Mouse (Mus musculus): Measurements from ENCODE around the gene Otop2.

The Otop2 gene

GRCm38 (mm10) chr11:115300745-115301144, 6.2 kb upstream of the Otop2 start:
- no peak for DNase-seq

GRCm38 (mm10) chr11:115301351-115301750, 5.6 kb upstream of the Otop2 start:
- no peak for DNase-seq

GRCm38 (mm10) chr11:115303167-115303566, 3.8 kb upstream of the Otop2 start:
- peak; percentile 89 for DNase-seq

GRCm38 (mm10) chr11:115308781-115309180, 1.8 kb downstream of the Otop2 start:
- no peak for DNase-seq

- peak; percentile 83 for DNase-seq
Observed at GRCm38 (mm10) chr11:115314249-115314648, 7.3 kb downstream of the Otop2 start.

- DNase-seq: peak; percentile 87
Observed at GRCm38 (mm10) chr11:115317204-115317603, 10.2 kb downstream of the Otop2 start.

- peak; percentile 83 for DNase-seq
Observed at GRCm38 (mm10) chr11:115318245-115319027, 11.5 kb downstream of the Otop2 start.

- DNase-seq: peak; percentile 89
Observed at GRCm38 (mm10) chr11:115319704-115320383, 12.9 kb downstream of the Otop2 start.

- DNase-seq: no peak
Observed at GRCm38 (mm10) chr11:115321906-115322693, 15.1 kb downstream of the Otop2 start, which contains the start of gene Ush1g. TSS of gene Ush1g (minus strand) at chr11:115322041.

- DNase-seq: no peak
Observed at GRCm38 (mm10) chr11:115323354-115323753, 16.4 kb downstream of the Otop2 start.

GRCm38 (mm10) chr11:115326730-115327129, 19.8 kb downstream of the Otop2 start:
- no peak for DNase-seq

- DNase-seq: no peak
Observed at GRCm38 (mm10) chr11:115329339-115329738, 22.4 kb downstream of the Otop2 start.

GRCm38 (mm10) chr11:115334531-115334930, 27.6 kb downstream of the Otop2 start, which contains the start of gene Otop3:
TSS of gene Otop3 (plus strand) at chr11:115334731.
- DNase-seq: no peak

- DNase-seq: no peak
Observed at GRCm38 (mm10) chr11:115335223-115335622, 28.3 kb downstream of the Otop2 start.

- DNase-seq: no peak
Observed at GRCm38 (mm10) chr11:115336115-115336514, 29.2 kb downstream of the Otop2 start.

- no peak for DNase-seq
Observed at GRCm38 (mm10) chr11:115337350-115337749, 30.4 kb downstream of the Otop2 start.

GRCm38 (mm10) chr11:115337826-115338225, 30.9 kb downstream of the Otop2 start:
- DNase-seq: no peak

GRCm38 (mm10) chr11:115341246-115341645, 34.3 kb downstream of the Otop2 start:
- DNase-seq: no peak

- DNase-seq: no peak
Observed at GRCm38 (mm10) chr11:115341866-115342265, 34.9 kb downstream of the Otop2 start.

GRCm38 (mm10) chr11:115344967-115345366, 38.0 kb downstream of the Otop2 start:
- DNase-seq: no peak

- no peak for DNase-seq
Observed at GRCm38 (mm10) chr11:115345515-115345914, 38.6 kb downstream of the Otop2 start.

- no peak for DNase-seq
Observed at GRCm38 (mm10) chr11:115348681-115349248, 41.8 kb downstream of the Otop2 start.

GRCm38 (mm10) chr11:115349976-115350375, 43.0 kb downstream of the Otop2 start:
- DNase-seq: no peak

Measured in heart, adult 11 months (tissue).